Mouse (Mus musculus): Measurements from ENCODE around the gene D930007J09Rik.

DNA sequence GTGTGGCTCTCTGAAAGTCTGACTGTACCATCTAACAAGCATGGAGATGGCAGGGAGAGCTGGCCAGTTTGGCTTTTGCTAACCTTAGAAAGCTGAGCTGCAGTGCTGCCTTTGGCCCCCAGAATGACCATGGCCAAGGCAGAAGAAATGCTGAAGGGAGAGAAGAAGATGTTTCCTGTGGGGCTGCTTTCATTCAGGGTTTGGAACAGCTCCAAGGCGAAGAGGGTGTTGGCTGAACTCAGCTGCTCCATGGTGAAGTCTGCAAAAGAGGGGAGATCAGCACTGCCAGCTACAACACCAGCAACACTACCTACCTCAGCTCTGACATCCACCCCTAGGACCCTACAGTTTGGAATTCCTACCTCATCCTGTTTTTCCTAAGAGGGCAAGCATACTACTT, 47.5 kb upstream of the D930007J09Rik start:
- no peak for TF ChIP-seq CTCF (IDR thresholded peaks at IDR 0.05; ENCODE audit: low read depth)
- no peak for TF ChIP-seq EP300 (IDR thresholded peaks at IDR 0.05; ENCODE audit: low read depth)

All from heart, postnatal 0 days (tissue).